Mouse (Mus musculus): ENCODE data around the gene Ccdc47.

The Ccdc47 gene

DNA sequence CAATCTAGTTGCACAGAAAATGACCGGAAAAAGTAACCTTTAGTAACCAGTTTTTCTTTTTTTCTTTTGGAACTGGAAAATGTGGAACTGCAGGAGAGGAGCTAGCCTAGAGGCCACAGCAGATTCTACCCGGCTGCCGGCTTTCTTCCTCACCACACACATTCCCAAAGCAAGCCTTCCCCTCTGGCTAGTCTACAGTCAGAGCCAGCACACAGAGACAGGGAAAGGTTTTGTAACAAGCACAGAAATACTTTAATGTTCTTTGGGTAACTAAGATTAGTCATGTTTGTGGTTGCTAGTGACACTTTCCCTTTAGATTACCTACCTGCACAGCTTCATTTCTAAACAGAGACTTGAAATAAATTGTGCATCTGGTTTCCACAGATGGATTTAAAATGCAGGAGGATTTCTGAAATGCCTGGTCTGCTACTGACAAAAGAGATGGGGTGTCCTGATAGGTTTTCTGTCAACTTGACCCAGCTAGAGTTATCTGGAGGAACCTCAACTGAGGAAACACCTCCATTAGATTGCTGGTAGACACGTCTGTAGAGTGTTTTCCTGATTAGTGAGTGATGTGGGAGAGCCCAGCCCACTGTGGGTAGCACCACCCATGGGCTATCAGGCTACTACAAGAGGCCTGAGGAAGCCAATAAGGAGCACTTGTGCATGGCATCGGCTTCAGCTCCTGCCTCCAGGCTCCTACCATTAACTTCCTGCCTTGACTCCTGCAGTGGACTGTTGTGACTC, 37.9 kb downstream of the Ccdc47 start:
- TF ChIP-seq NANOG (IDR thresholded peaks at IDR 0.05; ENCODE audit: borderline replicate concordance, low read length), result no peak
- no peak for TF ChIP-seq POU5F1 (IDR thresholded peaks at IDR 0.05; ENCODE audit: borderline replicate concordance, low read length)

DNA sequence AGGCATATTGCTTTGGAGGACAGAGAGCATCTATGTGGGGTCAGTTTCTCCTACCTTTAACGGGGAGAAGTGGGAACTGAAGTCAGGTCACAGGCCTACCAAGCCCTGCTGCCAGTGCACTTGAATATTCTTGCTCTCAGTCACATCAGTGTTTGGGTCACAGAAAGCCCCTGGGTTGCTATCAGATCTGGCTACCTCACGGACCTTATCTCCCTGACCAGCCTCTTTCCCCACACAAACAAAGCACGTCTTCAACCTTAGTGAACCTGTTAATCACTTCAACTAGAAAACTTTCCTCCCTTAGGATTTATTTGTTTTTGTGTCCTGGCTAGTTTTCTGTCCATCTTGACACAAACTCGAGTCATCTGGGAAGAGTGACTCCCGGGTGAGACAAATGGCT, 39.8 kb downstream of the Ccdc47 start:
- Histone ChIP-seq H3K4me1 (replicated peaks; ENCODE audit: low read depth, low read length) (no peaks in the 10 kb centered on the region), H3K36me3 (ENCODE audit: insufficient read depth, low read length) (peaks cover 15% of the 10 kb centered on the region; the same call in 1 of the 2 replicates), H3K27me3 (ENCODE audit: insufficient read depth, low read length) (no peaks in the 10 kb centered on the region), H3K4me3 (replicated peaks; ENCODE audit: low read length) (no peak overlapping the region), H3K9me3 (ENCODE audit: low read length) (no peaks in the 10 kb centered on the region)
- no peak for TF ChIP-seq CTCF (conservative IDR thresholded peaks at IDR 0.05; ENCODE audit: low read length)
- TF ChIP-seq POU5F1 (IDR thresholded peaks at IDR 0.05; ENCODE audit: borderline replicate concordance, low read length), result no peak
- no peak for TF ChIP-seq NANOG (IDR thresholded peaks at IDR 0.05; ENCODE audit: borderline replicate concordance, low read length)

More for the DNA sequence above, 37.9 kb downstream of the Ccdc47 start:
- no peaks in the 10 kb centered on the region for H3K9me3 ChIP-seq (ENCODE audit: low read length)
- H3K4me1 ChIP-seq (replicated peaks; ENCODE audit: low read depth, low read length), result no peaks in the 10 kb centered on the region
- no peaks in the 10 kb centered on the region for H3K27me3 ChIP-seq (ENCODE audit: insufficient read depth, low read length)
- peaks cover 16% of the 10 kb centered on the region for H3K36me3 ChIP-seq (ENCODE audit: insufficient read depth, low read length)
- H3K4me3 ChIP-seq (replicated peaks; ENCODE audit: low read length), result no peak overlapping the region

DNA sequence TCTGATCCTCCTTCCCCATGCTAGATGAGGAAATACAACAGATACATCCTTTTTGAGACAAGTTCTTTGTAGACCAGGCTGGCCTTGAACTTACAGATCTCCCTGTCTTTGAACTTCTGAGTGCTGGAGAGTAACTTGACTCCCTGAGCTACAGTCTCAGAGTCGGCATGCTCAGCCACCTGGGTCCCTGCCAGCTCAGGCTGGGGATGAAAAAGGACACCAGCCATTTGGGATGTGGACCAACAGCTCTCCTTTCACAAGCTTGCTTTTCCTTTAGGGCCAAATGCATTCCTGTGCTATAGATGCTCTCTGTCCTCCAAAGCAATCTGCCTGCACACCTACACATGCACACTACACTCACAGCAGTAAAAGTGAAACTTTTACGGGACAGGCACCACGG, 41.1 kb downstream of the Ccdc47 start:
- TF ChIP-seq NANOG (IDR thresholded peaks at IDR 0.05; ENCODE audit: borderline replicate concordance, low read length) (no peak), POU5F1 (IDR thresholded peaks at IDR 0.05; ENCODE audit: borderline replicate concordance, low read length) (no peak), CTCF (conservative IDR thresholded peaks at IDR 0.05; ENCODE audit: low read length) (no peak)
- no peak overlapping the region for H3K4me3 ChIP-seq (replicated peaks; ENCODE audit: low read length)
- no peaks in the 10 kb centered on the region for H3K4me1 ChIP-seq (replicated peaks; ENCODE audit: low read depth, low read length)
- H3K36me3 ChIP-seq (ENCODE audit: insufficient read depth, low read length), result peaks cover 17% of the 10 kb centered on the region
- no peaks in the 10 kb centered on the region for H3K9me3 ChIP-seq (ENCODE audit: low read length)
- no peaks in the 10 kb centered on the region for H3K27me3 ChIP-seq (ENCODE audit: insufficient read depth, low read length)

- Histone ChIP-seq H3K9me3 (ENCODE audit: low read length) (no peaks in the 10 kb centered on the region), H3K4me3 (replicated peaks; ENCODE audit: low read length) (no peak overlapping the region), H3K27me3 (ENCODE audit: insufficient read depth, low read length) (no peaks in the 10 kb centered on the region), H3K4me1 (replicated peaks; ENCODE audit: low read depth, low read length) (no peaks in the 10 kb centered on the region), H3K36me3 (ENCODE audit: insufficient read depth, low read length) (peaks cover 24% of the 10 kb centered on the region)
- TF ChIP-seq CTCF (conservative IDR thresholded peaks at IDR 0.05; ENCODE audit: low read length), result no peak
- no peak for TF ChIP-seq NANOG (IDR thresholded peaks at IDR 0.05; ENCODE audit: borderline replicate concordance, low read length)
- no peak for TF ChIP-seq POU5F1 (IDR thresholded peaks at IDR 0.05; ENCODE audit: borderline replicate concordance, low read length)
Measured at GRCm38 (mm10) chr11:106174372-106174771, 41.8 kb downstream of the Ccdc47 start.

- TF ChIP-seq CTCF (conservative IDR thresholded peaks at IDR 0.05; ENCODE audit: low read length), result no peak
- no peak for TF ChIP-seq POU5F1 (IDR thresholded peaks at IDR 0.05; ENCODE audit: borderline replicate concordance, low read length)
- no peak for TF ChIP-seq NANOG (IDR thresholded peaks at IDR 0.05; ENCODE audit: borderline replicate concordance, low read length)
- H3K36me3 ChIP-seq (ENCODE audit: insufficient read depth, low read length), result peaks cover 31% of the 10 kb centered on the region
- no peak overlapping the region for H3K4me3 ChIP-seq (replicated peaks; ENCODE audit: low read length)
Measured at GRCm38 (mm10) chr11:106173228-106173627, 42.9 kb downstream of the Ccdc47 start.

GRCm38 (mm10) chr11:106170807-106171206, 45.3 kb downstream of the Ccdc47 start:
- TF ChIP-seq NANOG (IDR thresholded peaks at IDR 0.05; ENCODE audit: borderline replicate concordance, low read length) (no peak), CTCF (conservative IDR thresholded peaks at IDR 0.05; ENCODE audit: low read length) (peak; percentile 39)
- Histone ChIP-seq H3K4me1 (replicated peaks; ENCODE audit: low read depth, low read length) (peaks cover 12% of the 10 kb centered on the region), H3K36me3 (ENCODE audit: insufficient read depth, low read length) (peaks cover 53% of the 10 kb centered on the region), H3K27me3 (ENCODE audit: insufficient read depth, low read length) (no peaks in the 10 kb centered on the region), H3K4me3 (replicated peaks; ENCODE audit: low read length) (no peak overlapping the region), H3K9me3 (ENCODE audit: low read length) (no peaks in the 10 kb centered on the region)

More at GRCm38 (mm10) chr11:106173228-106173627, 42.9 kb downstream of the Ccdc47 start:
- Histone ChIP-seq H3K4me1 (replicated peaks; ENCODE audit: low read depth, low read length) (peaks cover 2% of the 10 kb centered on the region; the same call in 1 of the 2 replicates), H3K9me3 (ENCODE audit: low read length) (no peaks in the 10 kb centered on the region), H3K27me3 (ENCODE audit: insufficient read depth, low read length) (no peaks in the 10 kb centered on the region)

- Histone ChIP-seq H3K9me3 (ENCODE audit: low read length) (no peaks in the 10 kb centered on the region), H3K4me3 (replicated peaks; ENCODE audit: low read length) (no peak overlapping the region), H3K36me3 (ENCODE audit: insufficient read depth, low read length) (peaks cover 79% of the 10 kb centered on the region), H3K27me3 (ENCODE audit: insufficient read depth, low read length) (no peaks in the 10 kb centered on the region), H3K4me1 (replicated peaks; ENCODE audit: low read depth, low read length) (peaks cover 28% of the 10 kb centered on the region)
- no peak for TF ChIP-seq POU5F1 (IDR thresholded peaks at IDR 0.05; ENCODE audit: borderline replicate concordance, low read length)
- TF ChIP-seq NANOG (IDR thresholded peaks at IDR 0.05; ENCODE audit: borderline replicate concordance, low read length), result no peak
- TF ChIP-seq CTCF (conservative IDR thresholded peaks at IDR 0.05; ENCODE audit: low read length), result no peak
Measured at GRCm38 (mm10) chr11:106167435-106167834, 48.7 kb downstream of the Ccdc47 start.

- Histone ChIP-seq H3K4me3 (replicated peaks; ENCODE audit: low read length) (no peak overlapping the region), H3K36me3 (ENCODE audit: insufficient read depth, low read length) (peaks cover 61% of the 10 kb centered on the region), H3K9me3 (ENCODE audit: low read length) (no peaks in the 10 kb centered on the region), H3K27me3 (ENCODE audit: insufficient read depth, low read length) (peaks cover 20% of the 10 kb centered on the region; the same call in 1 of the 2 replicates), H3K4me1 (replicated peaks; ENCODE audit: low read depth, low read length) (peaks cover 44% of the 10 kb centered on the region)
- TF ChIP-seq POU5F1 (IDR thresholded peaks at IDR 0.05; ENCODE audit: borderline replicate concordance, low read length), result no peak
- no peak for TF ChIP-seq NANOG (IDR thresholded peaks at IDR 0.05; ENCODE audit: borderline replicate concordance, low read length)
- TF ChIP-seq CTCF (conservative IDR thresholded peaks at IDR 0.05; ENCODE audit: low read length), result no peak
Measured at GRCm38 (mm10) chr11:106164601-106165180, 51.5 kb downstream of the Ccdc47 start.
